Mouse (Mus musculus) heart, adult 2 months (tissue): ENCODE data around the gene Gm11084. TPM values are rescaled to one million over a fixed set of nuclear protein-coding genes. Genes with fewer than 3 reads are reported as not detected.

Experiments used
- DNase-seq, 2 experiments: peaks; one replicate each; pipeline ENCODE4 v3.0.0; 2021
- H3K27ac ChIP-seq: fragments of 200-600 bp; 2 replicates; pipeline ENCODE4 v1.8.1; 2022
- H3K27me3 ChIP-seq: fragments of 200-500 bp; 2 replicates; pipeline ENCODE4 v1.6.1; 2012; ENCODE audit warnings: mild to moderate bottlenecking, low read length, inconsistent platforms, mixed read lengths; ENCODE audit not compliant: control insufficient read depth, insufficient read depth
- H3K36me3 ChIP-seq: fragments of 200-500 bp; 2 replicates; pipeline ENCODE4 v1.6.1; 2012; ENCODE audit warnings: low read length, inconsistent platforms; ENCODE audit not compliant: control insufficient read depth, insufficient read depth
- H3K4me1 ChIP-seq: fragments of 200-500 bp; 2 replicates; pipeline ENCODE4 v1.6.1; 2011; ENCODE audit warnings: low read length; ENCODE audit not compliant: control insufficient read depth, insufficient read depth
- H3K4me3 ChIP-seq: fragments of 200-600 bp; 2 replicates; pipeline ENCODE4 v1.8.1; 2022
- H3K79me2 ChIP-seq: fragments of 200-500 bp; replicated peaks from 2 replicates; pipeline ENCODE4 v1.6.1; 2012; ENCODE audit warnings: mild to moderate bottlenecking, inconsistent platforms, low read length, moderate library complexity, mixed read lengths; ENCODE audit not compliant: control insufficient read depth, insufficient read depth
- H3K9ac ChIP-seq: fragments of 200-500 bp; 2 replicates; pipeline ENCODE4 v1.6.1; 2012; ENCODE audit warnings: low read depth, mild to moderate bottlenecking, control low read depth, inconsistent platforms, low read length, mixed read lengths
- CTCF ChIP-seq: fragments of 200-600 bp; IDR thresholded peaks from 2 replicates; pipeline ENCODE4 v1.8.1; 2022; ENCODE audit warnings: antibody characterized with exemption, mild to moderate bottlenecking, moderate library complexity
- EP300 ChIP-seq: fragments of 200-500 bp; IDR thresholded peaks from 2 replicates; pipeline ENCODE4 v1.6.1; 2011; ENCODE audit warnings: low read depth, low read length, control low read depth; ENCODE audit not compliant: insufficient read depth
- POLR2A ChIP-seq: fragments of 200-500 bp; IDR thresholded peaks from 2 replicates; pipeline ENCODE4 v1.6.1; 2011; ENCODE audit warnings: mild to moderate bottlenecking, low read depth, low read length, control low read depth; ENCODE audit not compliant: insufficient read depth
- whole genome bisulfite sequencing: fragments of 180-500 bp; shearing (Covaris S2); methylation state at CpG from one replicate; pipeline ENCODE4 v1.1.7; 2018; 5-methylcytosine and 5-hydroxymethylcytosine counted together
- intact Hi-C: fragments of 180-260 bp; cut with DNase I; formaldehyde crosslinking; loops from one replicate; pipeline ENCODE4 v1.15.1; 2025
- microRNA-seq, 2 experiments: library from miRNA; unstranded; fragments of <30 nt; microRNA quantifications; one replicate each; pipeline ENCODE4 v1.2.0; 2021
- polyA plus RNA-seq: library from polyadenylated mRNA; depleted of rRNA; stranded (reverse); fragments of >200 nt; gene quantifications from 2 replicates; pipeline ENCODE4 v1.2.3, GENCODE M21; 2012; rRNA removed
- total RNA-seq, 2 experiments: library from RNA; stranded (reverse); gene quantifications; 2 replicates each; pipeline ENCODE4 v1.2.3; 2021

The Gm11084 gene
- total and polyA plus RNA-seq, 3 experiments, result not detected

DNA sequence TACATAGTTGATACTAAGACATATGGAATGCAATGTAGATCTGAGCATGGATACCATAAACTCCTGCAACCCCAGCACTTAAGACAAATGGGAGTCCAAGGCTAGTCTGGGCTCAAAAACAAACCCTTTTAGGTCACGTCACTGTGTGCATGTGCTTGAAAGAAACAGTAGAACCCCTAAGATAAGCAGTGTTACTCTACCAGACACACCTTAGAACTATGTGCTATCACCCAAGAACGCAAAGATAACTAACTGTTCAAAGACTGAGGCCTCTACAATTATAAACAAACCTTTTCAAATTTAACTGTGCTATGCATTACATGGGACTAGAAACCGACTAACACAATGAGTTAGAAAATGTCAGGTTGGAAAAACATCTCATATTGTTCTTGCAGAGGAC lies 33.5 kb downstream of the Gm11084 start:
- H3K4me1 ChIP-seq, result no peaks in the 10 kb centered on the region; the same call in 1 of the 2 replicates
- 84% methylated on average over 3 of the region's 3 CpGs for WGBS
- TF ChIP-seq CTCF (no peak), POLR2A (no peak), EP300 (no peak)
- no peaks in the 10 kb centered on the region for H3K27me3 ChIP-seq
- no peak overlapping the region for H3K9ac ChIP-seq
- no peak overlapping the region for H3K4me3 ChIP-seq
- intact Hi-C loops, result no loop called here
- peaks cover 12% of the 10 kb centered on the region for H3K36me3 ChIP-seq
- peaks cover 12% of the 10 kb centered on the region for H3K79me2 ChIP-seq
- H3K27ac ChIP-seq, result no peak overlapping the region
- DNase-seq, result no peak

- no peaks in the 10 kb centered on the region for H3K27me3 ChIP-seq
- no peaks in the 10 kb centered on the region for H3K79me2 ChIP-seq
- DNase-seq, result no peak
- no peak overlapping the region for H3K27ac ChIP-seq
- H3K4me3 ChIP-seq, result no peak overlapping the region
- H3K36me3 ChIP-seq, result peaks cover 4% of the 10 kb centered on the region
- WGBS, result 25% methylated on average over 1 of the region's 1 CpGs
- H3K9ac ChIP-seq, result no peak overlapping the region
- intact Hi-C loops, result no loop called here
- no peaks in the 10 kb centered on the region for H3K4me1 ChIP-seq
- TF ChIP-seq EP300, result no peak
- no peak for TF ChIP-seq POLR2A
- no peak for TF ChIP-seq CTCF
Observed at GRCm38 (mm10) chr2:72935937-72936336, 50.6 kb downstream of the Gm11084 start.

DNA sequence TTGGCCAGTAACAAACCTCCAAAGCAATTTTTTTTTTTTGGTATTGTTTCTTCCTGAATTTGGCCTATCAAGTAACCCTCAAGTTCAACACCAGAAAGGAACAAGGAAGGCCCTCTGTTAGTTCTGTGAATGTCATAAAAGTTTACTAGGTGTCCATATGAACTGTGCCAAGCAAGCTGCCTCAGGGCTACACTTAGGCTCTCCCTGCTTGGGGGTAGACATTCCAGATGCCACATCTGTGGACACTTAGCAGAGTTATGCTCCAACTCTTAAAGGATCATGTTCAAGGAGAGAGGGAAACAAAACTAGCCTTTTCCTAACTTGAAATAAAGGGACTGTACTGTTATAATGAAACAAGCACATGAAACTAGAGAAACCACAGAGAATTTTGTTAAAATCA lies 54.3 kb downstream of the Gm11084 start:
- TF ChIP-seq EP300 (no peak), POLR2A (no peak), CTCF (no peak)
- Histone ChIP-seq H3K4me3 (no peak overlapping the region), H3K79me2 (no peaks in the 10 kb centered on the region), H3K36me3 (no peaks in the 10 kb centered on the region; the same call in 1 of the 2 replicates), H3K27ac (no peak overlapping the region), H3K4me1 (no peaks in the 10 kb centered on the region), H3K9ac (no peak overlapping the region), H3K27me3 (no peaks in the 10 kb centered on the region)
- intact Hi-C loops, result no loop called here
- DNase-seq, result no peak

DNA sequence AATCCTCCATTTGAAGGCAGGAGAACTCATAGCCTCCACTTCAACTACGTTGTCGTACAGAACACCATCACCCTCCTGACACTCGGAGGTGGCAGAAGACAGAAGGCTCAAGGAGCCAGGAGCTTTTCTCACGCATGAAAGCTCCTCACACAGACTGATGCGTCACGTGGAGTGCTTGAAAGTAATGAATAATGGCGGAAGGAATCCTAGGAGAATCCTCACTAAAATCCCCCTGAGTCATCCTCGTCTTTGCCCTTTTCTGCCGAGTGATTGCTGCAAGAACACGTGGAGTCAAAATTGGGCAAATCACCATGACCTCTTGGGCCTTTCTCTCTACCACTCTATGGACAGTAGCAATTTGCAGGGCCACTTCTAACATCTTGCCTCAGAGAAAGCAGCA lies 61.5 kb downstream of the Gm11084 start:
- H3K4me1 ChIP-seq, result no peaks in the 10 kb centered on the region
- TF ChIP-seq POLR2A (no peak), EP300 (no peak), CTCF (no peak)
- no peaks in the 10 kb centered on the region for H3K27me3 ChIP-seq
- no peak overlapping the region for H3K27ac ChIP-seq
- H3K36me3 ChIP-seq, result no peaks in the 10 kb centered on the region
- H3K79me2 ChIP-seq, result no peaks in the 10 kb centered on the region
- intact Hi-C loops, result no loop called here
- no peak overlapping the region for H3K4me3 ChIP-seq
- no peak overlapping the region for H3K9ac ChIP-seq
- no peak for DNase-seq
- WGBS, result 90% methylated on average over 10 of the region's 10 CpGs

Small RNA genes lying within 50 kb of the gene (microRNA-seq; reads per million reads assigned to microRNA genes)
- gene Gm25960, result 0 reads per million in 2 experiments

Other genes starting within 250 kb of the Gm11084 start
- 10 to 100 TPM; 29.6 to 33.6 TPM for gene Sp3, start 6.3 kb downstream of the Gm11084 start, total RNA-seq
- 11.1 and 21.8 TPM in 2 replicates for gene Sp3, start 6.3 kb downstream of the Gm11084 start, polyA plus RNA-seq
- gene Ola1, start 232.2 kb upstream of the Gm11084 start, total RNA-seq, result 10 to 100 TPM; 37.8 to 39.0 TPM
- 6.9 and 15.9 TPM in 2 replicates for gene Ola1, start 232.2 kb upstream of the Gm11084 start, polyA plus RNA-seq